Mouse (Mus musculus) mouse trophoblast stem cell (cell line): ENCODE measurements around the gene Rab31.
"Not testable (repeated sequence)": the region's sequence is repeated elsewhere in the genome, so short reads cannot be mapped to it uniquely, and the experiment has no call there.

ENCODE experiments used
- in situ Hi-C, 2 experiments: fragments of 300-500 bp; cut with MseI, MboI; formaldehyde crosslinking; loops; 2 replicates in 1 of 2; 3 replicates in 1 of 2; pipeline ENCODE4 v1.15.1; 2025

Rab31 gene

GRCm38 (mm10) chr17:65628823-65629532 lies 143.6 kb downstream of the Rab31 start:
- in situ Hi-C loops: not testable (repeated sequence)

DNA sequence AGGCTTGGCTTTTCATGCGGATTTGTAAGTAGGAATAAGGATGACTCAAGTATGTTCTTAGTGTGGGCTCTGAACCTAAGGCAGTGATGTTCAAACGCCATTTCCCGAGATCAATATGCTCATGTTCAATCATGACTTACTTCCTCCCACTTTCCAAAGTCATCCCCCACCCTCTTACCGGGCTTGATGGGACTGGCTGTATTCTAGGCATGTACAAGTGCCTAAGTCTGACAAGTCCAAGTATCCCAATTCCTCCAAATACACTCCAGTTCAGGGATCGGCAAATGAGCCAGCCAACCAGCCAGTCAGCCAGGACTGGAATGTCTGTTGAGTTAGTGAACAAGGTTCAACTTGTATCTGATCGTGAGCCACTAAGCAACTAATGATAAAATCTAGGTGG lies 146.3 kb downstream of the Rab31 start:
- in situ Hi-C loops: no loop called here

- in situ Hi-C loops: no loop called here
Measured at GRCm38 (mm10) chr17:65625563-65625962, 147.0 kb downstream of the Rab31 start.

DNA sequence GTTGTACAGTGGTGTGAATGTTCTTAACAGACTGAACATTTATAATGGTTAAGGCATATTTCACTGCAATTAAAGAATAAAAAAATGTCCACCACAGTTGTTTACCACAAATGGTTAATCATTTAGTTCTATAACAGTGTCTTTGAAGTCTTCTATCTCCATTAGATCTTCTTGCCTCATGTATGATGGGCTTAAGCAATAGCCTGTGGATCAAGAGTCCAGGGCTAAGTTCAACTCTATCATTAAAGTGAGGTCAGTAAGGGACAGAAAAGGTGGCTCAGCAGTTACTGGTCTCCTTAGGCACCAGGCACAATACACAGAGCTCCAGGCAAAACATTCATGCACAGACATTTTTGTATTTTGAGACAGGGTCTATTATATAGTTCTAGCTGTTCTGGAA lies 149.4 kb downstream of the Rab31 start:
- in situ Hi-C loops: no loop called here

DNA sequence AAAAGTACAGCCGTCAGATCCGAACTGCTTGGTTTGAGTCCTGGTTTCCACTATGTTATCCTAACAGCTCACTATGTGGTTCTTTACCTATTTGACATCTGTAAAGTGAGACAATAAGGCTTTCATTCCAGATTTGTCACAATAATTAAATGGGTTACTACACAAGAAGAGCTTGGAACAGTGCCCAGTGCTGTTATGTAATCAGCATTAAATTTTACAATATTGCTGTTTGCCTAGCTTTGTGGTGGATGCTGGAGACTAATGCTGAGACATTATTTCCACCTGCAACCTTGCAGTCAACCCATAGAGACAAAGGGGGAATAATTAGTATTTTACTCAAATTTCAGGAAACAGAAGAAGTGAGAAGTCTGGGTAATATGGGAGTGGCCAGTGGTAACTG lies 154.1 kb downstream of the Rab31 start:
- in situ Hi-C loops: no loop called here

DNA sequence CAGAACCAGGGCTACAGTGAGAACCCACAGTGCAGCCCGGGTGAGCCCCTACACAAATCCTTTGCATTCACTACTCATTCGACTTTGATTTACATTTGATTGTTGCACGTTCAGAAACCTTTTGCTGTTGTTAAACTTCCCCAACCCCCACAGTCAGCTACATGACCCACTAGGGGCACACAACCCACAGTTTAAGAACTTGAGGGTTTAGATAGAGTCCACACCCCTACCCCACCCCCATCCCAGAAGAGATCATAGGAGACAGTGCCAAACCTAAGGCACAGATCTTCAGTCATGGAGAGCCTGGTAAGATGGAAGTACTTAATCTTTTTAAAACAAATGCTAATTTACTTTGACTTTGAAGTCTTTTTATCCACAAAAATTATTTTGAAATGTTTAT lies 156.9 kb downstream of the Rab31 start:
- in situ Hi-C loops: no loop called here

- in situ Hi-C loops: no loop called here
Measured at GRCm38 (mm10) chr17:65614431-65614830, 158.1 kb downstream of the Rab31 start.

DNA sequence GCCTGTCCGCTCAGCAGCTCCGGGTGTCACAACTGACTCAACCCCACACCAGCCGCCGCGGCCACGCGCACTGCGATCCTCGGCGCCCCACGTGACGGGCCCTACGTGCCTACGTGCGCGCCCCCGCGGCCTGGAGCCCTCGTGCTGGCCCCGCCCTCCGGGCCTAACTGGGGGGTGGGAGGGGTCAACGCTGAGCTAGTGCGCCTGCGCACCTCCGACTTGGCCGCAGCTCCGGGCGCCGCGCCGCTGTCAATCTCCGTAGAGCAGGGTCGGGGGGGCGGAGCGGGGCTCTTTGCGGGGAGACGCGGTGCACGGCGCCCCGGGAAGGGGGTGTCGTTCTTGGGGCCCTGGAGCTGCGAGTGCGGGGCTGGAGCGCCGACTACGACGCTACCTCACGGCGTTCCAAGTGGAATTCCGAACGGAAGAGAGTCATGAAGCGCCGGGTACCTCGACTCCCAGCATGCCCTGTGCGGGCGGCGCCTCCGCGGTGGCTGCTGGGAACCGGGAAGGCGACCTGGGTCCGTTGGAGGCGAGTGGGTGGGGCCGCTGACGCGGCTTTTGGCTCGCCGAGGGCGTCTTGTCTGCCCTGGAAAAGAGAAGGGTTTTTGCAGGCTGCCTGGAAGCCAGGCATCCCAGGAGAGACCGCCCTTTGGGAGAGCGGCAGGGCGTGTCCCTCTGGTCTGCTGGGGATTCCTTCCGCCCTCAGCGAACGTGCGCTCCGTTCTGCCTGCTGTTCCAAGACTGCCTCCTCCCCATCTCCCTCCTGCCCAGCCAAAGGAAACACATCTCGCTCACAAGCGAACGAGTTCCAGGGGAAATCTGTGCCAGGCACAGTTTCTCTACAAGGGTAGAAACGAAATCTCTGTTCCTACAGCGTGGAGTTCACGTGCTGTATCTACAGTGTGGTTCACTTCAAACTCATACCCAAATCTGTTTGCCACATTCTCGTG lies 158.8 kb downstream of the Rab31 start, which contains the start of gene Vapa:
Gene Vapa, minus strand, starts transcription at position 93 of the 950 bp plus-strand sequence.
- in situ Hi-C loops: no loop called here

GRCm38 (mm10) chr17:65613142-65613462 lies 159.4 kb downstream of the Rab31 start:
- in situ Hi-C loops: no loop called here

DNA sequence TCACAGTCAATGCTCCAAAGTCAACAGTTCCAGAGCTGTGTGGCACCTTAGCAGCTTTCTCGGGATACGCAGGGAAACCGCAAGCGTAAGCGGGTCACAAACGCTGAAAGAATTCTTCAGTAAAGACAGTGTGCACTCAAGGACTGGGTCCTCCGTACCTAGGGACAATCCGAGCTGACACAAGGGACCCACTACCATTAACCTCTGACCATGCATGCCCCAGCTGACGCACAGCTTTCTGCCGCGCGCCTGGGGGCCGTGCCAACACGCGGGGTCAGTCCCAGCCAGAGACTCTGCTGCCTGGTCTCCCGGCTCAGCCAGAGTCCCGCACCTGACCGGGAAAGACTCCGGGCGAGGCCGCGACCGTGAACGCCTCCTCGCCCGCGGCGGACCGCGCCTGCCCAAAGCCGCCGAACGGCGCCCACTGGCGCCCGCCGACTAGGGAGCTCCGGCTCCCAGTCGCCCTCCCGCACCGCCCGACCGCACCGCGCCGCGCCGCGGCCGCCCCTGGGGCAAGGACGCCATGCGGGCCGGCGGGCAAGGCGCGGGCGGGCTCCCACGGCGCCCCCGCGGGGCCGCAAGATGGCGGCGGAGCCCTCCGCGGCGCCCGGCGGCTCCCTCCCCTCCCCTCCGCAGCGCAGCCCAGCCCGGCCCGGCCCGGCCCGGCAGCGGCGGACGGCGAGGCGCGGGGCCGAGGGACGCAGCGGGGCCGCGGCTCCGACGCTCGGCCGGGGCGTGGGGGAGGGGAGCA lies 160.0 kb downstream of the Rab31 start:
- in situ Hi-C loops: no loop called here

GRCm38 (mm10) chr17:65611721-65612120 lies 160.8 kb downstream of the Rab31 start:
- in situ Hi-C loops: no loop called here

DNA sequence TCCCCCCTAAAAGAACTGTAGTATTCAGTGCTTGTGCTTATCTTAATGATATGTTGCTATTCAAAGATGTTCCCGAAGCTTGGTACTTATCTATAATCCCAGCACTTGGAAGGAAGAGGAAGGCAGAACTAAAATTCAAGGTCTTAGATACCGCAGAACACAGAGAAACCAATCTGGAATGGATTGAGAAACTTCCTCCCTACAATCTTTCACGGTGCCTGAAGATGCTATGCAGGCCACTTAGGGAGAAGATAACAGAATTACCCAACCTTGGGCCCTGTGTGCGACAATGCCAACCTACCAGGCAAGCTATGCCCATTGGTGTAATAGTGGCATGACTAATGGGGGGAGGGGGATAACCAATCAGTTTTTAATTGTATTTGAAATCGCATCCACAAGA lies 163.8 kb downstream of the Rab31 start:
- in situ Hi-C loops: no loop called here

- in situ Hi-C loops: no loop called here
Measured at GRCm38 (mm10) chr17:65608312-65608687, 164.3 kb downstream of the Rab31 start.

GRCm38 (mm10) chr17:65607574-65608311 lies 164.8 kb downstream of the Rab31 start:
- in situ Hi-C loops: no loop called here

DNA sequence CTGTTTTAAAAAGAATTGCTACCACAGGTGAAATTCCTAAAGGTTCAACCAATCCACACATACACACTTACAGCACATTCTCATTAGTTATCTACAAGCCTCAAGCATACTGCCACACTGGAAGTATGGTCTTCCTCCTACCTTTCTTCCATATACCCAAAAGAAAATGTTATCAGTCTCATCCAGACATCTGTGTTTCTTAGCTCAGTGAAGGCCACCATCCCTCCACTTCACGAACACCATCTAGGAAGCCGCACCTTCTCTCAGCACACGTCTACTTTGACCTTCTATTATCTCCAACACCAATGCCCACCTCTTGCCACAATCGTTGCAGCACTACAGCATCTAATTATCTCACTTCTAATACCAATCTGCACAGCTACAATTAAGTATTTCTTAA lies 166.5 kb downstream of the Rab31 start:
- in situ Hi-C loops: no loop called here

DNA sequence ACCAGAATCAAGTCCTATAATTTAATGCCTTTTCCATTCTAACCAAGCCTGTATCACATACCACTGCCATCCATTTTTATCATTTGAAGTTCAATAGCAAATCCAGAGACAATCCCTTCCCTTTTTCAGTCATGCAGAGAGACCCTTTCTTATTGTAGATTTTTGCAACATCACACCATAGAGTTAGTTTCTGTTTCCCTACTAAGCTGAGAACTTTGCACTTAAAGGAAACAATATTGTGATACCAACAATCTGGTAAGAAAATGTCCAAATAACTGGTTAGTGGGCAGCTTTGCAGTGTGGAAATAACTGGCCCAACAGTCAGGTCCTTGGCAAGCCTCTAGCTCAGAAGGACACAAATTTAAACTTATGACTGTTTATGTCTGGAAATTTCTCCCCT lies 167.7 kb downstream of the Rab31 start:
- in situ Hi-C loops: no loop called here

DNA sequence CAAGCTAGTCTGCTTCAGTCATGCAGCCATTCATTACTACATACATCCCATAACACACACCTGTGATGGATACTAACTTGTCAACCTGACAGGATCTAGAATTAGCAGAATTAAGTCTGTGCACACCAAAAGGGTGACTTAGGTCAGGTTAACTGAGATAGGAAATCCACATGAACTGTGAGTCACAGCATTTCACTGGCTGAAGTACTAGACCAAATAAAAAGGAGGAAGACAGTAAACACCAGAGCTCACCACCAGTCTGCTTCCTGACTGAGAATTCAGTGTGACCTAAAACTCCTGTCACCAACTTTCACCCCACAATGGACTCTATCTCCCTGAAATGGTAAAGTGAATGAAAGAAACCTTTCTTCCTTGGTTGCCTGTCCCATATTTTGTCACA lies 168.2 kb downstream of the Rab31 start:
- in situ Hi-C loops: no loop called here
